Mouse (Mus musculus): ENCODE data around the gene Cpne2.

Cpne2 gene

DNA sequence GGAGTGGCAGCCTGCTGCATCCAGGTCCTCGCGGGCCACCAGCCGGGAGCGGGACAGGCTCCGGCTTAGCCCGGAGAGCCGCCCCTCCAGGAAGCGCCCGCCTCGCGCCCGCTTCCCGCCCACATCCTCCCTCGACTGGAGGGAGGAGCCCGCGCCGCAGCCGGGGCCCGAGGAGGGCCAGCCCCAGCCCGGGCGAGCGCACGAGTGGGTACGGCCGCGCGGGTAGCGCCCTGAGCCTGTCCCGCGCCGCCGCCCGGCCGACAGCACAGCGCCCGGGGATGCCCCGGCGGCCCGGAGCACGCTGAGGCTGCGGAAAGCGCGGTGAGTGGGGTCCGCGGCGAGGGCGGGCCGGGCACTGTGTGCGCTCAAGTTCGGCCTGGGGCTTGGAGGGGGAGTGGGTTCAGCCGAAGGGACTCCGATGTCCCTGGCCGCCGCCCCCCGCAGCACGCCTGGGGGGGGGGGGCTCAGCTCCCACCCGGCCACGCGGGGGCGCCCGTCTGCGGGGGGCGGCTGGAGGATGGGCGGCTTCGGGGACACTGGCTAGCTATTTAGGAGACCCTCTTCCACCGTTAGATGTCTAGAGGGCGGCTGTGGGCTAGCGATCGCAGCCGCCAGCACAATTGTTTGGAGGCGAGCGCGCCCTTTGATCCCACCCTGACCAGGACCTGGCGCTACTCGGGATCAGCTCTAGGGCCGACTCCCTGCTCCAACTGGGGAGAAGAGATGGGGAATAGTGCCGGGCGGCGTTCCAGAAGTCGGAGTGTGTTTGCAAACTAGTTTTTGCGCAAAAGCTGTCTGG is at the start of gene Cpne2:
Gene Cpne2, plus strand, starts transcription at position 118 of the 799 bp plus-strand sequence.
- peak in 1 of 2 experiments; percentile 20 for DNase-seq

- DNase-seq: no peak
Observed at GRCm38 (mm10) chr8:94485288-94485687, 47.5 kb upstream of the Cpne2 start.

DNA sequence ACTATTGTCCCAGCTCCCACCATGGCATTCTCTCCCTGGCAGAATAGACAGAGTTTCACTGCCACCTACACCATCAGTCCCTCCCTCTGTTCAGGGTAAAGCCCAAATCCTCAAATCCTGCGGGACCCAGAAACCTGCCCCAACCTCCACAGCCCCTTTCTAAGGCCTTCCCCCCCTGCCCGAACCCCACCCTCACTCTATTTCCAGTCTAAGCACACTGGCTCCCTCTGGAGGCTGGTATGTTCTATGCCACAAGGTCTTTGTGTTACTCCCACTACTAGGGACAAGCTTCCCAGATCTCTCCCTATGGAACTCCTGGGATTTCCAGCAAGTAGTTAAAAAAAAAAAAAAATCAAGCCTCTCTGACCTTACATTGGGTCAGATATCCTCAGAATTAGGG is 46.9 kb upstream of the Cpne2 start:
- DNase-seq: no peak

DNA sequence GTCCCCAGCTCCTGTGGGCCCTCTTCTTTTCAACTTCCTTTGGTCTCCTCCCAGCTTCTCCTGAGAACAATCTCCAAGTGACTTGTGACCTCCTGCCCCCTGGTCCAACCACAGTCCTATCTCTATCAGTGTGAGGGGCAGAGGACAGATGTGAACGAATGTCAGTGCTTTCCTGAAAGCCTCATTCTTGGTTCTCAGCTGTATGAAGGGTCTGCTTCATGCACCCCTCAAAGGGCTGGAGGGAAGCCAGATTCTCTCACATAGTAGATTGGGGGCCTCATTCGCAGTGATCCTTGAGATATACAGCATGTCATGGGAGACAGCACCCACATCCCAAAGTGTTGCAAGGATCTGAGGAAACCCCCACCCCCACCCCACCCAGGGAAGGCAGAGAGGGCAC is 44.8 kb upstream of the Cpne2 start:
- DNase-seq: no peak

DNA sequence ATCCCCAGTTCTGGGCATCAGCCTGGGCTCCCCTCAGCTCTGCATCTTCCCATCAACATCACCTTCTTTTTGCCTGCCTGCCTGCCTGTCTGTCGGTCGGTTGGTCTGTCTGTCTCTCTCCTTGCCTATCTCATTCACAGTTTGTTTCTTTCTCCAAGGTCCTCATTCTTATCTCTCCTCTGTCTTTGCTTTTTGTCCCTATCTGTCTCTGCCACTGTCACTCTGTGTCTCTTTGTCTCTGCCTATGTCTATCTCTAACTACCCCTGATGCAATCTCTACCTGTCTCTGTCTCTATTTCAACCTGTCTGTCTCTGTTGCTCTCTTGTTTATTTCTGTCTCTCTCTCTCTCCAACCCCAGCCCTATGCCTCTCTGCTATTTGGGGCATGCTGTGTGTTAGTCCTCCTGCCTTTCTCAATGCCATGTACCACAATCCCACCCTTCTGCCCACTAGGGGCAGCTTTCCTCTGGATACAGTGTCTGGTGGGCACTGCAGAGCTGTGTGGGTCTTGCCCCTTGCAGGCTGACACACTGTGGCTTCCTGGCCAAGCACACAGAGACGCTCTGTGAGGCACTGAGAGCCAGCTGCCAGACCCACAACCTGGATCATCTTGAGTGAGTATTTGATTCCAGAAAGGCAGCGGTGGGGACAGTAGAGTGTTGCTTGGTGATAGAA is 42.8 kb upstream of the Cpne2 start:
- no peak for DNase-seq

- DNase-seq: peak; percentile 58 to 61
Observed at GRCm38 (mm10) chr8:94492021-94492681, 40.6 kb upstream of the Cpne2 start.

GRCm38 (mm10) chr8:94493240-94493639 is 39.5 kb upstream of the Cpne2 start:
- DNase-seq: no peak

- no peak for DNase-seq
Observed at GRCm38 (mm10) chr8:94515430-94516208, 17.2 kb upstream of the Cpne2 start.

- DNase-seq: no peak
Observed at GRCm38 (mm10) chr8:94516209-94516593, 16.6 kb upstream of the Cpne2 start.

DNA sequence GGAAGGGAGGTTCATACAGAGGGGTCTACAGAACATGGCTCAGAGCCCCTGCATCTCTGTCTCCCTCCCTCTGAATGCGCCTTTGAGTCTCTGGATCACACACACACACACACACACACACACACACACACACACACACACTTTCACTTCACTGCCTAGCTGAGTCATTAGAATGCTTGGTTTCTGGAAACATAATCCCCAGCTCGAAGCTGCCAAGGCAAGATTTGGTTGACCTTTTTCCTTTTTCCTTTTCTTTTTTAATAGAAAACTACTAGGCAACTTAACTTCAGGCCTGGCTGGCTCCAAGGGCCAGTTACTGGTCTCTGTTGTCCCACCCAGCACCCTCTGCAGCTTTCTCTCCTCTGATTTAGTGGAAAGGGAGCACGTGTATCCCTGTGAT is 16.0 kb upstream of the Cpne2 start:
- DNase-seq: no peak

DNA sequence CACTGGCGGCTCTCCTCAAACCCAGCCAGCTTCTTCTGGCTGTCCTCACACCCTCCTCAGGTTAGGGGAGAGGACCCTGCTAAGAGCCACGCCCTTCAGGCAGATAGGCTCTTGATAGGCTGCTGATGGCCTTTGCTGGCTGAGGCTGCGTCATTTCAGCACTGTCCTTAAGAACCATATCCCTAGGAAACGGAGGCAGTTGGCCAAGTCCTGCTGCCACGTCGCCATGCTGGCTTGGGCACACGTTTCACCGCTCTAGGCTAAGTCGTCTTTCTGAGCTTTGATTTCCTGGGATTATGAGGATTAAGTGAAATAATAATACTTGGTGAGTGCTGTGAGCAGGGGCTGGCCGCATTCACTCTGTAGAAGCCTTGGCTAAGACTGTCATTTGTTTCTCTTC is 14.5 kb upstream of the Cpne2 start:
- DNase-seq: no peak

DNA sequence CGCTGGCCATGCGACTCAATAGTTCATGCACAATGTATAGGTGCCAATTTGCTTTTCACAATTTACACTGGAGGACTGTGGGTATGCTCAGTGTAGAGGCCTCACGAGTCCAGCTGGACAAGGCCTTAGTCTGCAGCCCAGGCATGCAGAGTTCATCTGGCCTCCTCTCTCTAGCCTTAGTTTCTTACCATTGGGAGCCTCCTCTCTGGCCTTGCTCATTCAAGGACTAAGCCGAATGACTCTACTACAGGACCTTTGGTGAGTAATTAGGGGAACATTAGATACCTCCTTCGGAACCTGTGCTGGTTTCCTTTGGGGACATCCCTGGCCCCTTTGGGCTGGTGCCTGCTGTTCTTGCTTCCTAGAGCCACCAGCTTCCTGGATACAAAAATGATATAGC is 13.8 kb upstream of the Cpne2 start:
- no peak for DNase-seq

GRCm38 (mm10) chr8:94521481-94521880 is 11.3 kb upstream of the Cpne2 start:
- DNase-seq: no peak

- DNase-seq: no peak
Observed at GRCm38 (mm10) chr8:94522482-94522881, 10.3 kb upstream of the Cpne2 start.

- no peak for DNase-seq
Observed at GRCm38 (mm10) chr8:94524554-94524953, 8.2 kb upstream of the Cpne2 start.

- DNase-seq: no peak
Observed at GRCm38 (mm10) chr8:94527178-94527577, 5.6 kb upstream of the Cpne2 start.

DNA sequence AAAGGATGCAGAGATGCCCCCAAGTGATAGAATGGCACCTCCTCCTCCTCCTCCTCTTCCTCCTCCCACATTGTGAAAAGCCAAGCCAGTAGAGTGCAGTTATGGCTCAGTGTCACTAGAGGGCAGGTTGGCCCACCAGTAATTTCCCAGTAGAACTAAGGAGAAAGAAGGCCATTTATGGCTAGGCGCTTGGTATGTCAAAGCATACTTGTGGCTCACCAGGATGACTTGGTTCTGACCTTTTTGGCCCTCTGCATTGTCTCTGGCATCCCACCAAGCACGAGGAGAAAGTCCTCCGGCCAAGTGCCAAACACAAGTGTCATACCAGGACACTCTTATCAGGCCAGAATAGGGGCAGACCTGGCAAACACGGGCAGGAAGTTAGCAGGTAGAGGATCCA is 4.5 kb upstream of the Cpne2 start:
- DNase-seq: peak; percentile 13 to 32

- DNase-seq: no peak
Observed at GRCm38 (mm10) chr8:94529875-94530274, 2.9 kb upstream of the Cpne2 start.

GRCm38 (mm10) chr8:94530643-94531042 is 2.1 kb upstream of the Cpne2 start:
- no peak for DNase-seq

- no peak for DNase-seq
Observed at GRCm38 (mm10) chr8:94532000-94532399, 790 bp upstream of the Cpne2 start.

DNA sequence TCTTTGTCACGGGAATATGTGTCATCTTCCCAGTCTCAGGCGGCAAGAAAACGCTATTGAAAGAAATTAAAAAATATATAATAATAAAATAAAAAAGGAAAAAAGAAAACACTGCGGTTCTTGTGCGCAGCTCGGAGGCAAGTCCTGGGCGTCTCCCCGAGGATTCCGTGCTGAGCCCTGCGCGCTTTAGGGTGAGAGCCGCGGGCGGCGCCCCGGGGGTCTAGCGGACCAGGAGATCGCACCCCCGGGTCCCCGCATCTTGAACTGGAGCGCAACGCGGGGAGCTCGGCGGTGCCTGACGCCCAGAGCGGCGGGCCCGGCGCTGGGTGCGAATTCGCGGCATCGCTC is 291 bp upstream of the Cpne2 start:
- DNase-seq: no peak

- DNase-seq: no peak
Observed at GRCm38 (mm10) chr8:94534612-94535011, 1.8 kb downstream of the Cpne2 start.

DNA sequence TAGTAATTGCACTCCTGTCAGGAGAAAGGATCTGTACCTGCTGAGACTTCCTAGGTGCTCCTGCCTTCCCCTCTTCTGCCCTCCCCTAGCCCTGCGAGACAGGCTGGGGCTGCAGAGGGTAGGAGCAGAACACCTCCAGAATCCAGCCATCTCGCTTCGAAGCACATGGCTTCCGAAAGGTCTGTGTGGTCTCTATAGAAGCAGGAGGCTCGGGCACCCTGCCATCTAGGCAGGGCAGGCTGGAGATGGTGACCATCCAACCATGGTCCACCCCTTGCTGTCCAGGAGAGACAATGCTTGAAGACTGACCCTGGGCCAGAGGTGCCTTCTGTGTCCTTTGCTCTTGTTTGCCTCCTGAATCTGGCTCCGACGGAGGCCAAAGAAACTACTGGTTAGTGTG is 2.8 kb downstream of the Cpne2 start:
- DNase-seq: no peak
